Mouse (Mus musculus) MEL (cell line): ENCODE data around the gene Gm20388. TPM values are rescaled to one million over a fixed set of nuclear protein-coding genes. Genes with fewer than 3 reads are reported as not detected.

ENCODE experiments used
- DNase-seq: peaks from one replicate; pipeline ENCODE4 v3.0.0; 2011; ENCODE audit warnings: low read depth, low spot score
- H3K27ac ChIP-seq: 2 replicates; pipeline ENCODE4 v1.5.1; 2012; ENCODE audit warnings: low read depth, mild to moderate bottlenecking, control low read depth, low read length, moderate library complexity; ENCODE audit not compliant: control insufficient read depth
- H3K27me3 ChIP-seq, 2 experiments: fragments of 150-350 bp in 1 of 2; sonication (generic) in 1 of 2; 2 replicates each; pipeline ENCODE4 v1.6.1; 2012; ENCODE audit warnings: low read length in 2 of 2, mild to moderate bottlenecking in 2 of 2, improper control_type of control experiment in 1 of 2, moderate library complexity in 1 of 2; ENCODE audit not compliant: insufficient read depth in 2 of 2, control insufficient read depth in 1 of 2
- H3K36me3 ChIP-seq, 2 experiments: 2 replicates each; pipeline ENCODE4 v1.6.1; 2012 to 2014; ENCODE audit warnings: low read length in 2 of 2, improper control_type of control experiment in 1 of 2, inconsistent platforms in 1 of 2, mild to moderate bottlenecking in 1 of 2; ENCODE audit not compliant: insufficient read depth in 2 of 2, control insufficient read depth in 1 of 2
- H3K4me1 ChIP-seq, 2 experiments: fragments of 150-350 bp in 1 of 2; sonication (generic) in 1 of 2; 2 replicates each; pipeline ENCODE4 v1.6.1; 2012; ENCODE audit warnings: low read length in 2 of 2, improper control_type of control experiment in 1 of 2, mild to moderate bottlenecking in 1 of 2; ENCODE audit not compliant: insufficient read depth in 2 of 2, control insufficient read depth in 1 of 2
- H3K4me3 ChIP-seq, 2 experiments: fragments of 150-350 bp in 1 of 2; sonication (generic) in 1 of 2; 2 replicates each; pipeline ENCODE4 v1.5.1; 2012; ENCODE audit warnings: low read depth in 2 of 2, low read length in 2 of 2, mild to moderate bottlenecking in 2 of 2, moderate library complexity in 2 of 2, control low read depth in 1 of 2, improper control_type of control experiment in 1 of 2; ENCODE audit not compliant: control insufficient read depth in 1 of 2, insufficient read depth in 1 of 2
- H3K79me2 ChIP-seq: 2 replicates; pipeline ENCODE4 v1.6.1; 2012; ENCODE audit warnings: mild to moderate bottlenecking, low read length, moderate library complexity; ENCODE audit not compliant: control insufficient read depth, poor library complexity, insufficient read depth
- H3K9ac ChIP-seq: 2 replicates; pipeline ENCODE4 v1.6.1; 2012; ENCODE audit warnings: low read depth, mild to moderate bottlenecking, control low read depth, low read length, moderate library complexity; ENCODE audit not compliant: control insufficient read depth, poor library complexity, severe bottlenecking
- H3K9me3 ChIP-seq: fragments of 150-350 bp; sonication (generic); replicated peaks from 2 replicates; pipeline ENCODE4 v1.6.1; 2012; ENCODE audit warnings: mild to moderate bottlenecking, low read length, improper control_type of control experiment, moderate library complexity; ENCODE audit not compliant: insufficient read depth
- BHLHE40 ChIP-seq: IDR thresholded peaks from 2 replicates; pipeline ENCODE4 v1.6.1; 2012; ENCODE audit warnings: low read depth, mild to moderate bottlenecking, inconsistent platforms, low read length, improper control_type of control experiment, borderline replicate concordance
- E2F4 ChIP-seq: IDR thresholded peaks from 2 replicates; pipeline ENCODE4 v1.6.1; 2011; ENCODE audit warnings: low read depth, low read length, improper control_type of control experiment, borderline replicate concordance
- EP300 ChIP-seq, 2 experiments: IDR thresholded peaks; 2 replicates each; pipeline ENCODE4 v1.6.1; 2011; ENCODE audit warnings: improper control_type of control experiment in 2 of 2, low read length in 2 of 2, low read depth in 1 of 2, mild to moderate bottlenecking in 1 of 2
- ETS1 ChIP-seq: IDR thresholded peaks from 2 replicates; pipeline ENCODE4 v1.6.1; 2012; ENCODE audit warnings: low read depth, mild to moderate bottlenecking, inconsistent platforms, low read length, improper control_type of control experiment, moderate library complexity
- HCFC1 ChIP-seq: IDR thresholded peaks from 2 replicates; pipeline ENCODE4 v1.6.1; 2012; ENCODE audit warnings: low read depth, mild to moderate bottlenecking, inconsistent platforms, low read length, improper control_type of control experiment, moderate library complexity
- JUND ChIP-seq: IDR thresholded peaks from 2 replicates; pipeline ENCODE4 v1.6.1; 2011; ENCODE audit warnings: low read depth, mild to moderate bottlenecking, improper control_type of control experiment, low read length
- MAX ChIP-seq: IDR thresholded peaks from 2 replicates; pipeline ENCODE4 v1.6.1; 2011; ENCODE audit warnings: low read length, improper control_type of control experiment
- MAZ ChIP-seq: IDR thresholded peaks from 2 replicates; pipeline ENCODE4 v1.6.1; 2012; ENCODE audit warnings: low read depth, mild to moderate bottlenecking, inconsistent platforms, low read length, improper control_type of control experiment
- MEF2A ChIP-seq: IDR thresholded peaks from 2 replicates; pipeline ENCODE4 v1.6.1; 2014; ENCODE audit warnings: low read depth, mild to moderate bottlenecking, inconsistent platforms, low read length, improper control_type of control experiment; ENCODE audit not compliant: poor library complexity, insufficient replicate concordance, severe bottlenecking; ENCODE audit errors: extremely low read depth
- NRF1 ChIP-seq: IDR thresholded peaks from 2 replicates; pipeline ENCODE4 v1.6.1; 2014; ENCODE audit warnings: low read depth, mild to moderate bottlenecking, inconsistent platforms, low read length, improper control_type of control experiment, moderate library complexity; ENCODE audit not compliant: poor library complexity, insufficient read depth, severe bottlenecking
- POLR2A ChIP-seq, 2 experiments: IDR thresholded peaks; 2 replicates each; pipeline ENCODE4 v1.6.1; 2011 to 2012; ENCODE audit warnings: low read length in 2 of 2, mild to moderate bottlenecking in 2 of 2, control low read depth in 1 of 2, improper control_type of control experiment in 1 of 2, low read depth in 1 of 2, moderate library complexity in 1 of 2; ENCODE audit not compliant: control insufficient read depth in 1 of 2, insufficient read depth in 1 of 2, poor library complexity in 1 of 2
- POLR2AphosphoS2 ChIP-seq: IDR thresholded peaks from 2 replicates; pipeline ENCODE4 v1.6.1; 2011; ENCODE audit warnings: low read length, improper control_type of control experiment
- POLR2AphosphoS5 ChIP-seq: IDR thresholded peaks from 2 replicates; pipeline ENCODE4 v1.6.1; 2012; ENCODE audit warnings: low read depth, borderline replicate concordance, mild to moderate bottlenecking, inconsistent platforms, low read length, moderate library complexity, mixed read lengths
- RAD21 ChIP-seq: IDR thresholded peaks from 2 replicates; pipeline ENCODE4 v1.6.1; 2011; ENCODE audit warnings: mild to moderate bottlenecking, low read depth, low read length, improper control_type of control experiment
- SMC3 ChIP-seq: IDR thresholded peaks from 2 replicates; pipeline ENCODE4 v1.6.1; 2011; ENCODE audit warnings: low read depth, low read length, improper control_type of control experiment
- TCF12 ChIP-seq: IDR thresholded peaks from 2 replicates; pipeline ENCODE4 v1.6.1; 2014; ENCODE audit warnings: low read depth, mild to moderate bottlenecking, inconsistent platforms, low read length, improper control_type of control experiment, moderate library complexity
- ZC3H11A ChIP-seq: IDR thresholded peaks from 2 replicates; pipeline ENCODE4 v1.6.1; 2012; ENCODE audit warnings: low read depth, mild to moderate bottlenecking, inconsistent platforms, low read length, improper control_type of control experiment
- ZKSCAN1 ChIP-seq: IDR thresholded peaks from 2 replicates; pipeline ENCODE4 v1.6.1; 2012; ENCODE audit warnings: low read depth, mild to moderate bottlenecking, inconsistent platforms, low read length, improper control_type of control experiment, moderate library complexity
- ZMIZ1 ChIP-seq: IDR thresholded peaks from 2 replicates; pipeline ENCODE4 v1.6.1; 2012; ENCODE audit warnings: low read depth, mild to moderate bottlenecking, inconsistent platforms, low read length, improper control_type of control experiment, moderate library complexity
- polyA plus RNA-seq, 2 experiments: library from polyadenylated mRNA; stranded (reverse) in 1 of 2; unstranded in 1 of 2; fragments of >175 nt in 1 of 2; fragments of >200 nt in 1 of 2; gene quantifications; 2 replicates each; pipeline versions ENCODE4 v1.2.1 to v1.2.4; 2012; ENCODE audit warnings: low replicate concordance in 2 of 2, low read depth in 1 of 2; ENCODE audit not compliant: insufficient read length in 2 of 2, insufficient read depth in 1 of 2, missing spikeins in 1 of 2
- total RNA-seq: library from RNA; depleted of rRNA; stranded (reverse); fragments of 300-350 nt; gene quantifications from 2 replicates; pipeline ENCODE4 v1.2.3, GENCODE M21; 2012

Gene Gm20388
- total and polyA plus RNA-seq, 3 experiments = 11.1 to 17.8 TPM; not detected in 1

- Histone ChIP-seq H3K9ac (no peak overlapping the region), H3K27me3 (0 out of 4 replicates have a peak, but pooled peaks cover 0 to 1% of the 10 kb centered on the region in 2 experiments), H3K79me2 (no peaks in the 10 kb centered on the region), H3K4me1 (no peaks in the 10 kb centered on the region), H3K27ac (no peak overlapping the region), H3K4me3 (no peak overlapping the region), H3K36me3 (no peaks in the 10 kb centered on the region), H3K9me3 (no peaks in the 10 kb centered on the region)
- DNase-seq = no peak
- no peak for TF ChIP-seq POLR2A (IDR thresholded peaks at IDR 0.05; ENCODE audit: control insufficient read depth in 1 of 2, insufficient read depth in 1 of 2, low read depth in 1 of 2, low read length in 2 of 2, poor library complexity in 1 of 2)
- no peak for TF ChIP-seq POLR2AphosphoS2
- no peak for TF ChIP-seq ZC3H11A
- TF ChIP-seq ZKSCAN1 = no peak
- TF ChIP-seq ETS1 = no peak
- TF ChIP-seq SMC3 = no peak
These were observed 2189.1 kb downstream of the Gm20388 start for GRCm38 (mm10) chr8:122099711-122100220.

DNA sequence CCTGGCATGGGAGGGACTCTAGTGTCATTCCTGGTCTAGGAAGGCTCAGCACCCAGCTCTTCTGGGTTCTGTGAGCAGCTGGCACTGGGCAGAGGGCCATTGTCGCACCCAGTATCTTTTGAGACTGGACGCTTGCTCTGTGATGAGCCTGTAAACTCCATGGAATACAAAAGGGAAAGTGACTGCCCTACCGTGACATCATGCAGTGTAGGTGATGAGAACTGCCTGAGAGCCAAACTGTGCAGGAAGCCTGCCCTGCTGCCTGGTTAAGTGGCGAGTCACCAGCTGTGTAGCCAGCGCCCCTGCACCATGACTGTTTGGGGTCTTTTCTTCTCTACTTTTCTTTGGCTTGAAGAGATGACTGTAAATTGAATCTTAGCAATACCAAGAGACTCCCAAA, 2191.2 kb downstream of the Gm20388 start:
- H3K9me3 ChIP-seq = no peaks in the 10 kb centered on the region
- no peaks in the 10 kb centered on the region for H3K36me3 ChIP-seq
- no peak overlapping the region for H3K27ac ChIP-seq
- no peak for DNase-seq
- no peaks in the 10 kb centered on the region for H3K79me2 ChIP-seq
- no peak overlapping the region for H3K4me3 ChIP-seq
- H3K9ac ChIP-seq = no peak overlapping the region
- no peak for TF ChIP-seq MAX
- H3K4me1 ChIP-seq = no peaks in the 10 kb centered on the region
- 0 out of 4 replicates have a peak, but pooled peaks cover 0 to 1% of the 10 kb centered on the region in 2 experiments for H3K27me3 ChIP-seq

DNA sequence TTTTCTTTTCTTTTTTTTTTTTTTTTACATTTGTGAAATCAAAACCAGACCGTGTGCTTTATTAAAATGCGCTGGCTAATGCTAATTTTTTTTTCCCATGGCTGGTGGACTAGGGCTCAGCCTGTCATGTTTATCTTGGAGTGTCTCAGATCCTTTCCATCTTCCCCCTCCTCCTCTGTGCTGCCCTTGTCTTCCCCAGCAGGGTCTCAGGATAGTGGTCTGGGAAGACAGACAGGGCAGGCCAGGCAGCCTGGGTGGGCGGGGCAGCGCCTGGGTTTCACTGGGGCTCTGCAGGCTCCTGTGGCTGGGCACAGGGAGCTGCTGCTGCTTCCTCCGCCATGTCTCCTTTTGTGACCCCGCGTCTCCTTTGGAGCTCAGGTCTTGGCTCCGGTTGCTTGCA, 2191.6 kb downstream of the Gm20388 start:
- no peak overlapping the region for H3K4me3 ChIP-seq
- H3K79me2 ChIP-seq = no peaks in the 10 kb centered on the region
- 0 out of 4 replicates have a peak, but pooled peaks cover 0 to 1% of the 10 kb centered on the region in 2 experiments for H3K27me3 ChIP-seq
- H3K27ac ChIP-seq = no peak overlapping the region
- H3K9me3 ChIP-seq = no peaks in the 10 kb centered on the region
- no peaks in the 10 kb centered on the region for H3K4me1 ChIP-seq
- DNase-seq = no peak
- no peaks in the 10 kb centered on the region for H3K36me3 ChIP-seq
- no peak for TF ChIP-seq POLR2AphosphoS5
- TF ChIP-seq EP300 (IDR thresholded peaks at IDR 0.05; ENCODE audit: low read depth in 1 of 2, low read length in 2 of 2) = no peak
- no peak overlapping the region for H3K9ac ChIP-seq

- no peak overlapping the region for H3K27ac ChIP-seq
- H3K9me3 ChIP-seq = no peaks in the 10 kb centered on the region
- 0 out of 4 replicates have a peak, but pooled peaks cover 0 to 1% of the 10 kb centered on the region in 2 experiments for H3K27me3 ChIP-seq
- H3K4me3 ChIP-seq = no peak overlapping the region
- H3K9ac ChIP-seq = no peak overlapping the region
- H3K36me3 ChIP-seq = no peaks in the 10 kb centered on the region
- H3K4me1 ChIP-seq = no peaks in the 10 kb centered on the region
- TF ChIP-seq NRF1 (no peak), MEF2A (no peak), E2F4 (no peak), JUND (no peak), ZMIZ1 (no peak), ZC3H11A (no peak), TCF12 (no peak), BHLHE40 (no peak), HCFC1 (no peak), ZKSCAN1 (no peak), RAD21 (no peak), MAX (no peak), EP300 (IDR thresholded peaks at IDR 0.05; ENCODE audit: low read depth in 1 of 2, low read length in 2 of 2) (no peak), MAZ (no peak), POLR2AphosphoS2 (no peak)
- DNase-seq = no peak
- H3K79me2 ChIP-seq = no peaks in the 10 kb centered on the region
These were observed 2192.6 kb downstream of the Gm20388 start for GRCm38 (mm10) chr8:122103241-122103640.
